Mouse (Mus musculus): ENCODE data around the gene Wdr18. TPM values are rescaled to one million over a fixed set of nuclear protein-coding genes. Genes with fewer than 3 reads are reported as not detected.
A peak's percentile ranks its signal among the peaks of the same experiment; 100 is the strongest.

Gene Wdr18
- 32.4 and 35.5 TPM in 2 replicates for total RNA-seq (2021)
- long read RNA-seq, transcript Wdr18-201 (10 exons, 3,911 nt) = major isoform, 121 of 142 reads
- long read RNA-seq, partial matches to known transcripts = 4 of 142 reads
- long read RNA-seq, other reads (novel, unspliced or antisense) = 15 of 142 reads

- DNase-seq = peak; percentile 99
Observed at GRCm38 (mm10) chr10:79959847-79960601, at the start of gene Wdr18. Gene Wdr18 (plus strand): TSS chr10:79960152.

DNA sequence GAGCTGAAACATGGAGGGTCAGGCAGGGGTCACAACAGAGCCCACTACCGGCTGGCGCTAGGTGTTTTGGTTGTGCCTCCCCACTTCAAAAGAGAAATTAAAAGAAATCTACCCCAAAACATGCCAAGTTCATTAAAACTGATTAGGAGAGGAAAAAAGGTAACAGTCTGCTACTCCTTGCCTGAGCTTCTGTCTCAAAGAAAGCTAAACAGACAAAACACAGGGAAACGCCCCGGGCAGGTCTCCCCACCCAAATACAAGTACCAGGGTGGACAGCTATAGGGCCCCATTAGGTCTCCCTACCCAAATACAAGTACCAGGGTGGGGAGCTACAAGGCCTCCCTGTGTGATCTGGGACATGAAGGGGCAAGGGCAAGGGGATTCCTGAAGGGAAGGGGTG is 49.4 kb upstream of the Wdr18 start, which contains the start of gene Gm26602:
Gene Gm26602 (plus strand): TSS at position 301 of the 400 bp plus-strand sequence.
- no peak for DNase-seq

DNA sequence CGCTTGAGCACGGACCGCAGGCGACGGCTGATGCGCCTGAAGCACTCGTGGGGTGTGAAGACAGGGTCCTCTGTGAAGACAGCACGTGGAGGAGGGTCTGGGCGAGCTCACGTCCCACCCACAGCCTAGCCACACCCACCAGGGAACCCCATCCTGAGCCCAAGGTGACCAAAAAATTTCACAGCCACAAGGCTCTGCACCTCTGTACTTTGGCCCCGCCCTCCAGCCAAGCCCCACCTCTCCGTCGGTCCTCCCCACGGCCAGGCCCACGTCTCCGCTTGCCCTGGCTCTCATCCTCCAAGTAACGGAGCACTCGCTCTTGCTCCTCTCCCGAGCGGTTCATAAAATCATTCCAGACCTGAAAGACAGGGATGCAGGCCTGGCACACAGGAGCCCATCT is 47.5 kb upstream of the Wdr18 start:
- DNase-seq = no peak

GRCm38 (mm10) chr10:79914131-79914947 is 45.6 kb upstream of the Wdr18 start:
- no peak for DNase-seq

GRCm38 (mm10) chr10:79914948-79915596 is 44.9 kb upstream of the Wdr18 start:
- no peak for DNase-seq

GRCm38 (mm10) chr10:79916081-79916480 is 43.9 kb upstream of the Wdr18 start:
- DNase-seq = no peak

GRCm38 (mm10) chr10:79916808-79917531 is 43.0 kb upstream of the Wdr18 start, which contains the start of gene Kiss1r:
Gene Kiss1r (plus strand): TSS chr10:79916971.
- DNase-seq = peak; percentile 92

DNA sequence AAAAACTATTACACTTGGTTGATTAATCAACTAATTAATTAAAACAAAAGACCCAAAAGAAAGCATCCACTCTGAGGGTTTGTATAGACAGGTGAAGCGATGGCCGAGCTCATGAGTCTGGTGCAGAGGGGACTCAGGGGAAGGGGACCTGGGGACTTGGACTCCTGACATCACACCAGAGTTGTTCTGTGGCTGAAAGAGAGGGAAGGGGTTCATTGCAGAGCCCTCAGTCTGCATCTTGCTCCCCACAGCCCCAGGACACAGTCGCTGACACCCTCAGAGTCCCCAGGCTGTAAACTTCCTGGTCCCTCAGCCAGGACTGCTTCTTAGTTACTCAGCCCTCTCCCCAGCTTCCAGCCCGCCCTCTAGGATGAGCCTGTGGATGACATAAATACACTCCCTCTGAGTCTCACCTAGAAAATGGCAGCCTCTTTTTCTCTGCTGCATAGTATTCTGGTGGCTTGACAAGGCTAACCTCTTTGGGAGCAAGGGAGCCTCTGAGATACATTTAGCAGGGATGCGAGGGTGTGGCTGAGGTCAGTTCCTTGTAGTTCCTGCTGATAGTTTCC is 42.3 kb upstream of the Wdr18 start:
- DNase-seq = no peak

DNA sequence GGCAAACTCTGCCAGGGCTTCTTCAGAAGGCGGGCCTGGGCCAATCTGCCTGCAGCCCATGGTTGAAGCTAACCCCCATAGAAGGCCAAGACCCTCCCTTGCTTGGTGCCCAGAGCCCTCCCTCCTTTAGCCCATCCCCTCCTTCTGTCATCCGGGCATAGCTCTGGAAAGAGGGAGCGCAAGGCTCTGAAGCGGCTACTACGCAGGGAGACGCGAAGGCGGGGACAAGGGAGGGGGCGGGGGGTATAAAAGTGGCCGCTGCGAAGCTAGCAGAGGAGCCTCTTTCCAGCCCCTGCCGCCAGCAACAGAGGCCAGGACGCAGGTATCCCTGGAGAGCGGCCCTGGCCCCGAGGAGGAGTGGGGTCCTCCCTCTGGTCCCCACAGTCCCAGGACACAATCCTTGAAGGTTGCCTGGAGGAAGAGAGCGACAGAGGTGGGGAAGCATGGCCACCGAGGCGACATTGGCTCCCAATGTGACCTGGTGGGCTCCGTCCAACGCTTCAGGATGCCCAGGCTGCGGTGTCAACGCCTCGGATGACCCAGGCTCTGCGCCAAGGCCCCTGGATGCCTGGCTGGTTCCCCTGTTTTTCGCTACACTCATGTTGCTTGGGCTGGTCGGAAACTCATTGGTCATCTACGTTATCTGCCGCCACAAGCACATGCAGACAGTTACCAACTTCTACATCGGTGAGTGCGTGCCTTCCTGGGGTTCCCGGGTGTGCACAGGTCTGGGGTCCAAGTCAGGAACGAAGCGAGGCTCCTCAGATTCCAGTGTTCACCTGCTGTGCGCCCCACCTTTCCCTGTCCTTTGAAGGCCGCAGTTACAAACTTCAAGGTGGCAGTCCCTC is 41.5 kb upstream of the Wdr18 start:
- DNase-seq = no peak

DNA sequence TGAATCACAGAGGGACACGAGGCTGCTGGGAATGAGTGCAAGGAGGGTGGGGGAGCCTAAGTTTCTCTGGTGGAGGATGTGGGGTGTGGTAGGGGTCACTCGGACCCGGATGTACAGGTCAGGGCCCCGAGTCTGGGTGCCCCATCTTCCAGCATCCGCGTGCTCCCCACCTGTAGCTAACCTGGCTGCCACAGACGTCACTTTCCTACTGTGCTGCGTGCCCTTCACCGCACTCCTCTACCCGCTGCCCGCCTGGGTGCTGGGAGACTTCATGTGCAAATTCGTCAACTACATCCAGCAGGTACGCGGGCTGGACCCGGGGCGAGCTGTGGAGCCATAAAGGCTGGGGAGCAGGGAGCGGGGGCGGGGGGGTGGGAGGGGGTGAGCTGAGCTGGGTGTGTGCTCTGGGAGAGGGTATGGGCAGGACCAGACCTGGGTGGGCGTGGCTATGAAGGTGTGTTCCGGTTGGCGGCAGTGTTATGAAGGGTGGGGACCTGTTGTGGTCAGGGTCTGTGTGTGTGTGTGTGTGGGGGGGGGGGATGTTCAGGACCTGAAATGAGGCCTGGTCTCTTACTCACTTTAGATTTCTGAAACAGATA is 40.6 kb upstream of the Wdr18 start:
- DNase-seq = no peak

GRCm38 (mm10) chr10:79920056-79920890 is 39.7 kb upstream of the Wdr18 start:
- DNase-seq = no peak

DNA sequence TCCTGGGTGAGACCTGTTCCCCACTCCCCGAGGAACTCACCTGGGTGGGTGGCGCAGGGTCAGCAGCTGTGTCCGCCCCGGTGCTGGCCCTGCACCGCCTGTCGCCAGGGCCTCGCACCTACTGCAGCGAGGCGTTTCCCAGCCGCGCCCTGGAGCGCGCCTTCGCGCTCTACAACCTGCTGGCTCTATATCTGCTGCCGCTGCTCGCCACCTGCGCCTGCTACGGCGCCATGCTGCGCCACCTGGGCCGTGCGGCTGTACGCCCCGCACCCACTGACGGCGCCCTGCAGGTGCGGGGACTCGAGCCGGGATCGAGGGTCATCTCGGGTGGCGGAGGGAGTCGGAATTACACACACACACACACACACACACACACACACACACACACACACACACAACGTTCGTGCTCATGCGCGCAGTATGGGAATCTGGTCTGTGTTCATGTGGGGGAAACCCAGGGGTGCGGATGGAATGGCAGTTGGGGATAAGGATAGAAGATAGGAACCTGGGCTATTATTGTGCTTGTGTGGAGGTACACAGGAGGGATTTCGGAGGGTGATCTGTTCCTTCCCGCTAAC is 38.9 kb upstream of the Wdr18 start, which contains the start of gene R3hdm4:
Gene R3hdm4 (minus strand): TSS at position 251 of the 578 bp plus-strand sequence.
- no peak for DNase-seq

- DNase-seq = no peak
Observed at GRCm38 (mm10) chr10:79921572-79921971, 38.4 kb upstream of the Wdr18 start.

- DNase-seq = peak; percentile 91
Observed at GRCm38 (mm10) chr10:79924998-79925784, 34.8 kb upstream of the Wdr18 start.

DNA sequence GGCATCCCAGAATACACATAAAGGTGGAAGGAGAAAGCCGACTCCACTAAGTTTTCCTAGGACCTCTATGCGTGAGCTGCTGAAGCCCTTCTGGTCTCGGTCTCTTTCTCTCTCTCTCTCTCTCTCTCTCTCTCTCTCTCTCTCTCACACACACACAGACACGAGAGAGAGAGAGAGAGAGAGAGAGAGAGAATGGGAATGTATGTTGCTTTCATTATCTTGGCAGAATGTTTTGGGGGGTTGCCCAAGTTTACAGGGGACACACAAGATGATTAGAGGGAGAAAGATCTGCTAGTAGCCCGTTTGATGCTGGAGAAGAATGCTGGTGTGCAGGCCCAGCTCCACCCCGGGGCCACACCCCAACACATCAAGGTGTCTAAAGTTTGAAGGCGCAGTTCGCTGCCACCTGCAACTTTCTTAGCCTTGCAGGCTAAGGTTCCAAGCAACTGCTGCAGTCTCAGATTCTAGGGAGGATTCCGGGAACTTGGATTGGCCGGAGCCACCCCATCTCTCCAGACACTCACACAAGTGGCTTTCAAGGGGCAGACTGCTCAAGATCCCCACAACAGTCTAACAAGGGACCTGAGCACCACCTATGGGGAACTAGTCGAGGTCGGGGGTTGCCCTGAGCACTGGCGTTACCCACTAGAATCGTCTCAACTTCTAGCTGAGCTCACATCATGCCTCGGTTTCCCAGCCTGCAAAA is 34.0 kb upstream of the Wdr18 start:
- no peak for DNase-seq

DNA sequence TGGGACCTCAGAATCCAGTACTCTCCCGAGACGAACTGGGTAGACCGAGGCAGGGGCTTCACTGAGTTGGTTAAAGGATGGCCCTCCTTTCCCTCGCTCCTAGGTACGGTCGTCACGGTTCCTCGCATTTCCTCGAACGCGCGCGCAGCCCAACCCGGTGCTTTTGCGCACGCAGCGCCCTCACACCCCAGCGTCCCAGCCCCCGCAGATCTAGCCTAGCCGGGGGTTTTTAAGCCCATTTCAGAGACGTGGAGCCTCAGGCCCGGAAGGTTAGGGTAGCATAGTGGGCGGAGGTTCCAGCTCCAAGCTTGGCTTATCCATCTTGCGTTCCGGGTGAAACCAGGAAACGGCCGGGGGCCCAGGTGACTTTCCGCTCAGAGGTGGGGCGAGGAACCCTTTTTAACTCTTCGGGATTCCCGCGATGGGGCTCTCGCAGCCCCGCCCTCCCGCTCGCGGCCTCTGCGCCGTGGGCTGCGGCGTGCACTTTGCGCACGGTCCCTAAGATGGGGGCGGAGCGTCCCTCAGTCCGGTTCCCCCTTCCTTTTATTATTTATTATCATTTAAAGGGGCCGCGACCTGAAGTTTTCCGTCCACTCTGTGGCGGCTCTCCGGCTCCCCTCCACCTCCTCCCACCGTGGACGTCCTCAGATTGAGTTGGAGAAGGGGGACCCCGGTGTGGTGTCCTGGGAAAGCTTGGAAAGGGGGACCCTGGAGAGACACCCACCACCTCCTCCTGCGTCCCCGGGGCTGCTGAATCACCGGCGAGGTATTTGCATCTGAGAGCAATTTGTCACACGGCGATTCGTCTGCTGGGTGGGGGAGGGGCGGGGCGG is 33.2 kb upstream of the Wdr18 start, which contains the start of gene Arid3a:
Gene Arid3a (plus strand): TSS at position 553 of the 833 bp plus-strand sequence.
- DNase-seq = peak; percentile 86

Measured in adrenal gland, postnatal 25 days (tissue).